Mouse (Mus musculus) megakaryocyte-erythroid progenitor cell, adult 5-6 weeks (primary cell): ENCODE data around the gene Nfasc. TPM values are rescaled to one million over a fixed set of nuclear protein-coding genes. Genes with fewer than 3 reads are reported as not detected.
A peak's percentile ranks its signal among the peaks of the same experiment; 100 is the strongest.

ENCODE experiments used
- ATAC-seq: replicated peaks from 2 replicates; pipeline ENCODE4 v1.8.0; 2016; ENCODE audit warnings: mild to moderate bottlenecking, inconsistent platforms; ENCODE audit not compliant: severe bottlenecking, poor library complexity, low FRiP score, low TSS enrichment
- total RNA-seq, 2 experiments: library from RNA; stranded (forward) in 1 of 2; stranded (reverse) in 1 of 2; fragments of 200-1000, 215-1000 nt in 1 of 2; fragments of >200 nt in 1 of 2; fragmentation: Nextera tagmentation in 1 of 2; gene quantifications; 2 replicates each; pipeline ENCODE4 v1.2.3; 2014 to 2017

Nfasc gene
- total RNA-seq (2014; fragmentation: Nextera tagmentation) (0.02 TPM in 1 of 2 replicates, not detected in the other), total RNA-seq (2017) (not detected in 2 replicates)

DNA sequence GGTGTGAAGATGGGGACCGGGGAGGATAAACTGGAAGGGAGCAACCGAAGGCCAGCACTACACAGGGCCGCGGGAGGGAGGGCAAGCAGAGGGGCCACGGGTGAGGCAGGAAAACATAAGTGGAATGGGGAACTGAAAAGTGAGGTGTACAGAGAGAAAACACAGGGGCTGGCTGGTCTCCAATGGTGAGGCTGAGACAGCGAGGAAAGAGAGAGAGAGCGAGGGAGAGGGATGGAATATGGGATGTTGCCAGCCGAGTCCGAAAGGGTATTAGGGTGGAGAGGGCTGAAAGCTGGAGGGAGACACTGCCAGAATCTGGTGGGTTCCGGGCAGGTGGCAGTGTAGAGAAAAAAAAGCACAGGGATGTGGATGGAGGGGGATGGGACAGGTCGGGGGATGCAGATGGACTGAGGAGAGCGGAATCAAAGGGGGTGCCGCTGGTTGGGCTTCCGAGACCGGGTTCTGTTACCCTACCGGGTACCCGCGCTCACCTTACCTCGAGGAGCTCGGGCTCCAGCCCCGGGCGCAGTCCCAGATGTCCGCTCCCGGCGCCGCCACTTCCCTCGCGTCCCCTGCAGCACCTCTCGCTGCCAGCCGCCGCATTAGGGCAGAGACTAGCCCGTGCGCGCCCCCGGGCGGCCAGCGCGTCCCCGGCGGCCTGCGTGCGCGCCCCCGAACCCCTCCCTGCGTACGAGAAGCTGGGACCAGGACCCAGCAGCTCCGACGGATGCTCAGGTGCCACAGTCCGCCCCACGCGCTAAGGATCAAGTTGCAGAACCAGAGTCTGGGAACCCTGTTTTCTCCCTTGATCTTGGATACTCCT, at the start of gene Nfasc:
Nfasc (minus strand) TSS at position 623 of the 823 bp plus-strand sequence.
- no peak for ATAC-seq

DNA sequence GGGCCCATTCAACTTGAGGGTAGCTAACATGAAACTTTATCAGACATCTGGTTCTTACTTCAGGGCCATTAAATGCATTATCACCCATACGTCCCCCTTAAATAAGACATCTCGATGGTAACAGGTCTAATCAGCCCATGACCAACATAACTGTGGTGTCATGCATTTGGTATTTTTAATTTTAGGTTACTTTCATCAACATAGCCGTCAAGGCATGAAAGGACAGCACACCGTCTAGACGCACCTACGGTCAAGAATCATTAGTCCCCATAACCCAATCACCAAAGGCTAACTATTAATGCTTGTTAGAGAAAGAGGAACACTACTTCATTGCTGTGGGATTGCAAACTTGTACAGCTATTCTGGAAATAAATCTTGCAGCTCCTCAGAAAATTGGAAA, 49.5 kb upstream of the Nfasc start:
- ATAC-seq, result peak; percentile 99

DNA sequence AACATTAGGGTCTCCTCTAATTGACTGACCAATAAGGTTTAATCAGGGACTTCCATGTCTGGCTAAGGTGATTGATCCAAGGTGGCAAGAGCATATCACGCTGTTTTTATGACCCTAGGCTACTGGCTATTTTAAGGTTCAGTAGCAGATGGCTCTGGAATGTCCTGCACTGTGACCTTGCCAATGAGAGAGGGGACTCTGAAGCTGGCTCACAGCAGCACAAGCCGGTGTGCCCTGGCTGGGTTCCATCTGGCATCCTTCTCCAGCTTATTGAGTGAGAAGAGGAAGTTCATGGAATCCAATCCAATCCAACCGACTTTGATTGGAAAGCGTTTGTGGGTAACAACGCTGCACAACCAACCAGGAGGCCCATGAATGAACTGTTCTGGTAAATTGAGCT, 45.3 kb upstream of the Nfasc start:
- no peak for ATAC-seq

DNA sequence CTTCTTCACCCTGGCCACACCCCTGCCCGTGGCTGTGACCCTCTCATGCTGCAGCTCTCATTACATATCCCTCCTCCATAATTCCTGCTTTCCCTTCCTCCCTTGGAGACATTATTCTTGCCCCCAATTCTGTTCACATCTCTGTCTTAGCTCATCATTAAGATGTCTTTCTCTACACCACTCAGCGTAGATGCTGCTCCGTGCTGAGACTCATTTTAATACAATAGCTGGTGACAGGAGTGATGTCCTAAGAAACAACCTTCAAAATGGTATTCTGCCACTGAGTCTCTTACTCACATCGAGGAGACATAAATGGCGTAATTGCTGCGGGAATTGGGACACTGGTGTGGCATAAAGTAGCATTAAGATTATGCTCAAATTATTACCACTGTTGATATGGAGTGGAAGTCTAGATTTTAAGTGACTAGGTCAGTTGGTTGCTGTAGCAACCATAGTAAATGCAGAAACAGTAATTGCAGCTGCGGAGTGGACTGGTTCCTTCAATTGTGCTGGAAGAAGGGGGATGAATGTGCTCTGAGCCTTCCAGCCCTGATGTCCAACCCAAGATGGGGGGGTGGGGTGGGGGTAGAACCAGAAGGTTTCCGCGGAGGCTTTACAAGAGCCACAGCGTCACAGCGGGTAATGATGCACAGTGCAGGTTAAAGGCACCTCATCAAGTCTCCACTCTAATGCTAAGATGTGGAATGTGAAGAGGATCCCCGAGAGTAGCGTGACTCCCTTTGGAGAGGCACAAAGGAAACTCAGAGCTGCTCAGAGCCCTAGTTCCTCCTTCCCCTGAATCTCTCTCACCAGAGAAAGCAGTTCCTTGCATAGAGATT, 40.2 kb upstream of the Nfasc start:
- no peak for ATAC-seq

DNA sequence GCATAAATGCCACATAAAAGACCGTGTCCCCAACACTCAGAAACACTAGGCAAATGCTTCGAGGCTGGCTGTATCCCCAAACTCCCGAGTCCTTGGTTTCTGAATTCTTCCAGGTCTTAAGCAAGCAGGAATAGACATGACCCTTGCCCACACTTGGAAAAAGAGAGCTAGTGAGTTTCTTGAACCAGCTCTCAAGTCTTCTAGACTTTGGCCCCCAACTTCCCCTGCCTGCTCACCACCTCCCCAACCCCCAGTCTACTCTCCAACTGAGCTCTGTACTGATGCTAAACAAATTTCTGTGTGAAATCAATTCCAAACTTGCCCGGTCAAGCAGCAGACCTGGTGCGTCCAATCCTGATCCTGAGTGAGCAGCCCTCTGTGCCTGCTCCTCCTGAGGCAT, 39.4 kb upstream of the Nfasc start:
- no peak for ATAC-seq

DNA sequence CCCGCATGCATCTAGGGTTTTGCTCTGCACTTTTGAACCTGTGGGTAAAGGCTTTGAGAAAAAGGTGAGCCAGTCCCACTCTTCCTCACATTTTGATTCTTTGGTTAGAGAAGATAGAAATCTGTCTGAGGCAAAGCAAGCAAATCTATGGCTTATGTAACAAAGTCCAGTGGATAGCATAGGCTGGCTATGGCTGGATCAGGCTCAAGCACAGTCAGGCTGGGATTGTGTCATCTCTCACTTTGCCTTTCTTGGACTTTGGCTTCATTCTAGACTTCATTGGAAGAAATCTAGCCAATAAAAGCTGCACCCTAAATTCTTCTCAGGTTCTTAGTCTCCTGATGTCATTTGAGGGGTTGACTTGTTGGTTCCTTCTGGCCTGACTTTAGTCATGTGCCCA, 38.7 kb upstream of the Nfasc start:
- no peak for ATAC-seq

DNA sequence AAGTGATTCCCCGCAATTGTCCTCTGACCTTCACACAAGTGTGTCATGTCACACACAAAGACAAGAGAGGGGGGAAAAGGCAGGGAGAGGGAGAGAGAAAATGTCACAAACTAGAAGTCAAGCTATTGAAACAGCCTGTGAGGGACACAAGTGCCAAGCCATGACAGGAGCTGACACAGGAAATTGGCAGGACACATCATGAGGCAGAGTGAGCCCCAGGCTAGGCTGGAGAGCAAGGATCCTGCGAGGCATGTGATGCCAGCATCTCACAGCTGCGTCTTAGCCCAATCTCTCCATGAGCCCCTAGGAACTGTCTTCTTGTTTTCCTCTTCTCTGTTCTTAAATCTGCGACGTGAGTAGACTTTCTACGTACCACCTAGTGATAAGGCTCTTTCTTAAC, 33.4 kb upstream of the Nfasc start:
- no peak for ATAC-seq

DNA sequence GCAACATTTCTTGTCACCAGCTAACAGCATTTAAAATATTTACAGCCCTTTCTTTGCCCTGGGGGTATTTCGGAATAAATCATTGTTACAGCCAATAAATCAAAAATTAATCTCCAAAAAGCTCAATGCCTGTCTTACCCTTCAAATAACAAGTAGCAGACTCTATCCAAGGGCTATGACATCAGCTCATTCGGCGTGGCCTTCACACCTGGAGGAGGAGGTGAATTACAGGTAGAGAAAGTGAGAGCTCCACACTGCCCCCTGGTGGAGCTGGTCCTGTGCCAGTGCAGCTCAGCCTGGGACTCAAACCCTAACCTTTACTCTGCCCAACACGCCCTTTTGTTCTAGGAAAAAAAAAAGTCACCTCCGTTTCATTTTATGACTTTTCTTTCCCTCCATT, 29.8 kb upstream of the Nfasc start:
- no peak for ATAC-seq

DNA sequence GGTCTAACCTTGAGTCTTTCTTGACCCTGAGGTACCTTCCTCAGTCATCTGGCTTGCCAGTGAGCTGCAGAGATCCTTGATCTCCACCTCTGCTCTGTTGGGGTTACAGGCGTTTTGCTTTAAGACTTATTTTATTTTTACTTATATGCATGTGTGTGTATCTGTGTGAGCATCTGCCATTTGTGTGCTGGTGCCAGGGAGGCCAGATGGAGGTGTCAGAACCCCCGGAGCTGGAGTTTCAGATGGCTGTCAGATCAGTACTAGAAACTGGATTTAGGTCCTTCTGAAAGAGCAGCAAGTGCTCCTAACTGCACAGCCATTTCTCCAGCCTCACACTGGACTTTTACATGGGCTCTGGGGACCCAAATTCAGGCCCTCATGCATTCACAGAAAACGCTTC, 28.0 kb upstream of the Nfasc start:
- ATAC-seq, result no peak

DNA sequence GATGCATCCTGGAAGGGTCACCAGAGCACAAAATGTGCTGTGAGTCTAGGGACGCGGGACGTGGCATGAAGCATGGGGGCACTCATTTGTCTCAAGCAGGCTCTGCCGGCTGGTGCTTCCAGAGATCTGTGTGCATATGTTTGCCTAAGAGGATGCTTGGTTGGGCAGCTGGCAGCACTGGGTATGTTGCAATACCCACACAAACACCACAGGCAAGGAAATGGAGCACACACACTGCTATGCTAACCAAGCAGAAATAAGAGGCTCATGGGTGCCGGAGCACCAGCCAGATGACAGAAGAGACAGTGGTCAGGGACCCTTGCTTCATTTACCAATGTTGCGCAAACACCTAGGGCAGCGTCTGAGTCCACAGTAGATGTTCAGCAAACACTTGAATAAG, 25.8 kb upstream of the Nfasc start:
- no peak for ATAC-seq

DNA sequence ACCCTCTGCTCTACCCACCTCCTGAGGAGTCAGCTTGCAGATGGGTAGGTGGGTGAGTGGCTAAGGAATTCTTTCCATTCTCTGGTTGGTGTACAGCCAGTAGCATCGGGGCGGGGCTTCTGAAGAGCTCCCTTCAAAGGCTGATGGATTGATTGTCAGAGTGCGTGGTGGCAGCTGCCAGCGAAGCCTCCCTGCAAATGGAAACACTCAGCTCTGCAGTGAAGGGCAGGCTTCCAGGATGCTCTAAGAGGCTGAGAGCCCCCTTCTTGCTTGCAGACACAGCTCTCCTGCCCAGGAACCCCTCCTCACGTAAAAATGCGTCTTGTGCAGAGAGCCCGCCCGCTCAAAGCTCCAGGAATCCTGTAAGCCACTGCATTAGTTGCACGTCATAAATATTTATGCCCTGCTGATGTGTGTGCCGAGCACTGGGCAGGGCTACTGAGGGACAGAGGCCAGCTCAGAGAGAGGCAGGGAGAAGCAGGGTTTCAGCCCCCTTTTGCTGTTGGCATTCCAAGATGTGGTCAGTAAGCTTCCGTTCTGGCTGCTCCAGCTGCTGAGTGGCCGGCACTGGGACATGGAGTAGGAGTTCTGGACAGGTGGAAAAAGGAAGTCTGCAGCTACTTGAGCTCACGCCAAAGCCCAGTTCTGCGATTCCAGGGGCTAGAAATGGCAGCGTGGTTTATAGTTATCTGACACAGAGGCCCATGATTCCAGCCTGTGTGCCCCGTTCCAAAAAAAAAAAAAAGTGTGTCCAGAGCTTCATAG, 24.5 kb upstream of the Nfasc start:
- ATAC-seq, result no peak

DNA sequence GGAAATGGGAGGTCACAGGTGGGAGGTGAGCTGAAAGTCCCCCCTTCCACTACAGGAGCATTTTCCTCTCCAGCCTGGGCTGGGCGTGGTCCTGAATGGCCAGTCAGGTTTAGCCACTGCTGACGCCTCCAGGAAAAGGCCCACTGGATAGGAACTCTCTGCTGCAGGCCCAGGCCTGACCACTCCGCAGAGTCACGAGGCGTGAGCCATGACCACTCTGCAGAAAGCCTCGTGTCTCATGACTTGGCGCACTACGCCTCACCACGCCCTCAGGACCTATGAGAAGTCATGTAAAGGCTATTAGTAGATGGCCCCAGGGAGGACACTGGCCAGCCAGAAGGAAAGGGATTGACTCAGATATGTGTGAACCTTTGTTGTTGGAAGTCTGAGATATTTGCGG, 23.6 kb upstream of the Nfasc start:
- no peak for ATAC-seq

DNA sequence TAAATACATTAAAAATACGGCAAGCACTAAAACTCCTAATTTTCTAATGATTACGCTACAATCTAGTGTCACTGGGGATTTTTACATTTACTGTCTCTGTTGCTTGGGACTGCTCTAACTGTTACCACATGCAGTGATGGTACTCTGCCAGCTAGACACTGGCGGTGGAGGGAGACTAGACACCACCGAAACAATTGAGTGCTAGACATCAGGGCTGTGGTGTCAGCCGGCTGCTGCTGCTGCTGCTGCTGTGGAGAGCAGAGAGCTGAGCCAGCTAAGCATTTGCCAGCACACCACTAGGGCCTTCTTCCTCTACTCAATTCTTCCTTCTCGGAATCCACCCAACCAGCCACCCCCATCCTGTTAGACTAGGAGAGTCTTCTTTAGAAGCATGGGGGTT, 17.8 kb upstream of the Nfasc start:
- ATAC-seq, result no peak

DNA sequence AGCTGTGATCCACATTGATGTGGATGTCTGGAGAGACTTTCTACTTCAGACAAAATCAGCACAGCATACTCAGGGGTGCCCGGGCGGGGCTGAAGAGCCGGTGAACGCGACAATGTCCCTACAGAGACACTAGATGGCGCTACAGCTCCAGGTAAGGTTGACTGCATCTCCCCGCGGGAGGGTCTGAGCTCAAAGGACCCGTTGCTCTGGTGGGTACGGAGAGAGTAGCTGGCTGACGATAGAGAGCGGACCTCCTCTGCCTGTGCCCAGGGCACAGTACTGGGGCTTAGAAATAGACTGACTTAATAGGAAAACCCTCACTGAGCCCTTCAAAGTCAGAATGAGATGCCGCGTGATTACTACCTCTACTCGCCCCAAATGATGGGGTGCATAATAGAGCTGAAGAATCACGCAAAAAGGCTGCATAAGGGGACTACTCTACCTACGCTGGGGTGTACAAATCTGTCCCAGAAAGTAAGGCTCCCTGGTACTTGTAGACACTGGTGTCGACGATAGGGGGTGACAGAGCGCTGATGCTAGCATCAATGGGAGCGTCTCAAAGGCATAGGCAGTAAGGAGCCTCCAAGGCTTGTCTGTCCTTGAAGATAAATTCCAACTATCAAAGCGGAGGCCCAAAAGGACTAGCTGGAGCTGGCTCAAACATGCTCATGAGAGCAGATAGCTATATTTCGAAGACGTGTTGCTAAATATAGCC, 17.2 kb upstream of the Nfasc start:
- ATAC-seq, result peak; percentile 72

DNA sequence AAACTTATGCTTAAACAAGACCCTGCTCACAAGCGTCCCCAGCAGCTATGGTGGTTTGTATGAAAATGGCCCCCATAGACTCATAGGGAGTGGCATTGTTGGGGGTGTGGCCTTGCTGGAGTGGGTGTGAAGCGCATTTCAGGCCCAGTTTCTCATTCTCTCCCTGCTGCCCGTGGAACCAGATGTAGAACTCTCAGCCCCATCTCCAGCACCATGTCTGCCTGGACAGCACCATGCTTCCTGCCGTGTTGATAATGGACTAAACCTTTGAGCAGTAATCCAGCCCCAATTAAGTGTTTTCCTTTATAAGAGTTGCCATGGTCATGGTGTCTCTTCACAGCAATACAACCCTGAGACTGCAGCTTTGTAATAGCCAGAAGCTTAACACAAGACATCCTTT, 13.6 kb upstream of the Nfasc start:
- ATAC-seq, result no peak

DNA sequence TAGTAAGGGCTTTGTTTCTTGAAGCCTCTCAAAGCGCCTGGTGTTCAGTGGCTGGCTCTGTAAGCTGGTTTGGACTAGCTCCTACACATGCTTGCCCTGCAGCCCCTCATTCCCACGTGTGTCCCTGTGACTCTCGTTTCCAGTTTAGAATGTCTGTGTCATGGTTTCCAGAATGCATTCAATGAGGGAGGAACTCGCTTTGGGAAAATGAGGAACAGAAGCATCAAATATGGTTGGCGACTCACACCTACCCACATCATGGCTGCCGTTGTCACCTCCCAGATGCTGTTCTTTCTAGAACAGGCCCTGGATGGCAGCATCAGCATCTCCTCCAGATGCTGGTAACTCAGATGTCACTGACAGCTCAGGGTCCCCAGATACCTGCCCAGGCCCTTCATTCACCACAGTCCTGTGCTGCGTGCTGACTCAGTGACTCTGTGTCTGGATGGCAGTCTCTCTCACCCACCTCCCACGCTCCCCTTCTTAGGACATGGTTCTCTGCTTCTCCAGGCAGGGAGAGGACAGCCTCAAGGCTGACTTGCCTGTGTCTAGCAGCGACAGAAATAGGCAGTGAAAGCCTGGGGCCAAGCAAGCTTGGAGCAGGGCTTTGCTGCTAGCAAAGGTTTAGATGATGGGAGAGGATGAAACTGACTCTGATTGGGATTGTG, 7.8 kb upstream of the Nfasc start:
- no peak for ATAC-seq

DNA sequence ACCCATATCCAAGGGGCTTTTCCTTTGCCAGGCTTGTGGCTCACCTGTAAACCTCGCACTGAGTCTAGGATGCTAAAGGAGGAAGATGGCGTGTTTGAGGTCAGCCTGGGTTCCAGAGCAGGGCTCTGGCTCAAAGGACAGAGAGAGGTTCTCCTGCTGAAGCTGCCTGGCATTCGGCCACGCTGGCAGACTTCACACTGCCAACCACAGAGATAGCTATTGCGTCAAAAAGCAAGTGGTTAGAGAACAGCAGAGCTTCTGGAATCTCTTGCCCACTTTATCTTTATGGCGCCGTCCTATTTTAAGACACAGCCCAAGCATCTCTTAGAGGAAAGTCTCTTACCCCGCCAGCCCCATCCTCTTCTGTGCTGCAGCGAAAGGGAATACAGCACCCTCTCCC, 4.7 kb upstream of the Nfasc start:
- no peak for ATAC-seq

DNA sequence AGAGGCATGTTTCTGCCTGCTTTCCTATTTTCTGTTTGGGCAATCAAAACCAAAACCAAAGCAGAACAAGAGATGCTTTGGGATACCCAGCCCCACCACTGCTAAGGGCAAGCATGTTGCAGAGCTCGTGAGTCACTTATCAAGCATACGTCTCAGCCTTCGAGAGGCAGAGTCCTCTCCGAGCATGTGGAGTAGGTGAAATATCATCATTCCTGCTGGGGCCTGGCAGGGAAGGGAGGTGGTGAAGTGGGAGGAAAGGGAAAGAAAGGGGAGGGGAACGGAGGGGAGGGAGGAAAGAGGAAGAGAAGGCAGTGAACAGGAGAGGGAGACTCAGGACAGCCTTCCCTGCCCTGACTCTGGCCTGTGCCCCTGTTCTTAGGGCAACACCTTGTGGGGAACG, 4.0 kb upstream of the Nfasc start:
- no peak for ATAC-seq

DNA sequence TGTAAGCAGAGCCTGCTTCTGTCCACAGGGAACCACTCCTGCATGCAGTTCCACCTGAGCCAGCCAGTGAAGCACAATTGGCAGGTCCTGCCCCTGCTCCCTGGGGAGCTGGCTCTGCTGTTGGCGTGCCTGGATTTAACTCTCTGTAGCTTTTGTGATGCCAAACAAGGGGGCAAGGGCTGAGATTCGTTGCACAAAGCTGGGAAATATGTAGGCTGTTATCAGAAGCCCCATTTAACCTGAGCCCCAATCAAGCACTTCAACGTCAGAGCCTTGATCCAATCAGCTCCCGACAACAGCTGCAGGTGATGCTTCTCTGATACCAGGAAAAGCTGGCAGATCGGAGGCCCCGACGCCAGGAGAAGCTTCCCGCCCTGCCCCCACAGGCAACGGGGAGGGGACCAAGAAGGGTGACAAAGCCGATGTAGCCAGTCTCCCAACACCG, 2.5 kb downstream of the Nfasc start:
- ATAC-seq, result no peak
